Mouse (Mus musculus) central nervous system, embryonic 14 days (tissue): ENCODE results near the gene Tra2b. TPM values are rescaled to one million over a fixed set of nuclear protein-coding genes. Genes with fewer than 3 reads are reported as not detected.

ENCODE experiments used
- polyA plus RNA-seq: library from polyadenylated mRNA; depleted of rRNA; stranded (reverse); fragments of >200 nt; gene quantifications from 2 replicates; pipeline ENCODE4 v1.2.3, GENCODE M21; 2012; rRNA removed

Tra2b gene
- polyA plus RNA-seq = 178 and 207 TPM in 2 replicates

DNA sequence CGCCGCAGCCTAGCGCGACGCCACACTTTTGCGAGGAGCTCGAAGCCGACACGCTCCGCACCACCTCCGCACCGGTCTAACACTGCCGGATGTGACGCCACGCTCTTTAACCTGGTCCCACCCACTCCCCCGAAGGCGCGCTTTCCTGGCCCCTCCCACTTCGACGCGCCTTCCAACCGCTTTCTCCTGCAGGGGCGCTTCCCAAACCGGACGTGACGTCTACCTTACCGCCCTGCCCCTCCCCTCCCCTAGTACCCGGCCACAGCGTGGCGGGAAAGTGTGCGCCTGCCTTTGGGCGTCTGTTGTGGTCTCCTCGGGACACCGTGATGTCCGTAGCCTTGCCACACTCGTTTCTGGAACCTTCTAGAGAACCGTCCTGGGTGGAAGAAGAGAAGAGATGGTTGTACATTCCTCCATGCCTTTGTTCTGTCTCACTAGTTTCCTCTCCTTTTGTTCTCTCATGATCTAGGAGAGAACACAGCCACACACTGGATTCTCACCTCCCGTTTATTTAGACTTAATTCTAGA lies at the start of gene Tra2b:
Gene Tra2b (minus strand): TSS at position 157 of the 528 bp plus-strand sequence.

Other genes starting within 250 kb of the Tra2b start
- 34.2 and 35.4 TPM in 2 replicates for gene Igf2bp2, start 102.7 kb downstream of the Tra2b start, polyA plus RNA-seq
- gene Etv5, start 173.7 kb upstream of the Tra2b start, polyA plus RNA-seq = 19.6 and 25.2 TPM in 2 replicates